Mouse (Mus musculus) granulocyte monocyte progenitor cell, adult 5-6 weeks (primary cell): ENCODE results near the gene Slc5a7. TPM values are rescaled to one million over a fixed set of nuclear protein-coding genes. Genes with fewer than 3 reads are reported as not detected.

Experiments
- ATAC-seq: replicated peaks from 2 replicates; pipeline ENCODE4 v1.8.0; 2016; ENCODE audit warnings: mild to moderate bottlenecking, moderate TSS enrichment, inconsistent platforms; ENCODE audit not compliant: poor library complexity, severe bottlenecking
- total RNA-seq, 2 experiments: library from RNA; stranded (forward) in 1 of 2; stranded (reverse) in 1 of 2; fragments of 200-712, 200-1000 nt in 1 of 2; fragments of >200 nt in 1 of 2; fragmentation: Nextera tagmentation in 1 of 2; gene quantifications; 2 replicates each; pipeline ENCODE4 v1.2.3; 2014 to 2017

The Slc5a7 gene
- not detected in 2 replicates for total RNA-seq (2014; fragmentation: Nextera tagmentation)
- not detected in 2 replicates for total RNA-seq (2017)

- ATAC-seq = peak; percentile 14; the same call in 1 of the 2 replicates
Measured at GRCm38 (mm10) chr17:54298934-54299333, at the start of gene Slc5a7. TSS of gene Slc5a7 (minus strand) at chr17:54299034.

- ATAC-seq = peak; percentile 57
Measured at GRCm38 (mm10) chr17:54347672-54348071, 48.8 kb upstream of the Slc5a7 start.

GRCm38 (mm10) chr17:54343395-54343794 lies 44.6 kb upstream of the Slc5a7 start:
- 0 out of 2 replicates have a peak, but pooled peaks have one; percentile 54 for ATAC-seq

GRCm38 (mm10) chr17:54298232-54298924 lies 456 bp downstream of the Slc5a7 start:
- no peak for ATAC-seq

- no peak for ATAC-seq
Measured at GRCm38 (mm10) chr17:54250783-54251182, 48.1 kb downstream of the Slc5a7 start.

GRCm38 (mm10) chr17:54243650-54244300 lies 55.1 kb downstream of the Slc5a7 start:
- no peak for ATAC-seq

- ATAC-seq = no peak
Measured at GRCm38 (mm10) chr17:54239435-54239834, 59.4 kb downstream of the Slc5a7 start.
